Mouse (Mus musculus): ENCODE results near the gene Ube2s. TPM values are rescaled to one million over a fixed set of nuclear protein-coding genes. Genes with fewer than 3 reads are reported as not detected.
"Not testable (repeated sequence)": the region's sequence is repeated elsewhere in the genome, so short reads cannot be mapped to it uniquely, and the experiment has no call there.

Gene Ube2s
- polyA plus RNA-seq, 1 experiment from 2014 or later: 422 TPM

GRCm38 (mm10) chr7:4835631-4836327, 23.4 kb upstream of the Ube2s start:
- 4% methylated on average over 34 of the region's 34 CpGs for WGBS
- no peak; the same call in none of the 2 replicates for ATAC-seq (ENCODE audit: insufficient read depth, low FRiP score, low TSS enrichment)
- Histone ChIP-seq H3K4me3 (ENCODE audit: low read depth, low read length) (peak overlapping the region; percentile 50), H3K27me3 (ENCODE audit: control insufficient read depth, insufficient read depth, low read length) (peaks cover 18% of the 10 kb centered on the region), H3K4me1 (ENCODE audit: control insufficient read depth, insufficient read depth, low read length) (0 out of 2 replicates have a peak, but pooled peaks cover 3% of the 10 kb centered on the region), H3K4me2 (ENCODE audit: low read depth) (peak overlapping the region; percentile 87), H3K9me3 (ENCODE audit: control insufficient read depth, low read length) (no peaks in the 10 kb centered on the region), H3K27ac (ENCODE audit: low read depth, low read length) (no peak overlapping the region), H3K36me3 (ENCODE audit: control insufficient read depth, insufficient read depth, low read length) (no peaks in the 10 kb centered on the region), H3K9ac (ENCODE audit: low read length) (peak overlapping the region; percentile 72)
- no peak for DNase-seq (ENCODE audit: low spot score)

GRCm38 (mm10) chr7:4830476-4830875, 18.1 kb upstream of the Ube2s start:
- Histone ChIP-seq H3K4me3 (ENCODE audit: low read depth, low read length) (no peak overlapping the region), H3K36me3 (ENCODE audit: control insufficient read depth, insufficient read depth, low read length) (no peaks in the 10 kb centered on the region), H3K27me3 (ENCODE audit: control insufficient read depth, insufficient read depth, low read length) (peaks cover 4% of the 10 kb centered on the region), H3K27ac (ENCODE audit: low read depth, low read length) (no peak overlapping the region), H3K9me3 (ENCODE audit: control insufficient read depth, low read length) (no peaks in the 10 kb centered on the region), H3K4me1 (ENCODE audit: control insufficient read depth, insufficient read depth, low read length) (no peaks in the 10 kb centered on the region), H3K9ac (ENCODE audit: low read length) (no peak overlapping the region), H3K4me2 (ENCODE audit: low read depth) (no peak overlapping the region)
- ATAC-seq (ENCODE audit: insufficient read depth, low FRiP score, low TSS enrichment) (no peak), DNase-seq (ENCODE audit: low spot score) (no peak)
- 9% methylated on average over 12 of the region's 12 CpGs for WGBS

GRCm38 (mm10) chr7:4825365-4825764, 13.0 kb upstream of the Ube2s start:
- H3K4me2 ChIP-seq (ENCODE audit: low read depth): no peak overlapping the region
- H3K9me3 ChIP-seq (ENCODE audit: control insufficient read depth, low read length): no peaks in the 10 kb centered on the region
- no peak overlapping the region for H3K27ac ChIP-seq (ENCODE audit: low read depth, low read length)
- 44% methylated on average over 4 of the region's 4 CpGs for WGBS
- no peaks in the 10 kb centered on the region for H3K27me3 ChIP-seq (ENCODE audit: control insufficient read depth, insufficient read depth, low read length)
- no peak for DNase-seq (ENCODE audit: low spot score)
- H3K4me3 ChIP-seq (ENCODE audit: low read depth, low read length): no peak overlapping the region
- H3K36me3 ChIP-seq (ENCODE audit: control insufficient read depth, insufficient read depth, low read length): no peaks in the 10 kb centered on the region
- no peak for ATAC-seq (ENCODE audit: insufficient read depth, low FRiP score, low TSS enrichment)
- no peak overlapping the region for H3K9ac ChIP-seq (ENCODE audit: low read length)
- H3K4me1 ChIP-seq (ENCODE audit: control insufficient read depth, insufficient read depth, low read length): no peaks in the 10 kb centered on the region

- WGBS: 66% methylated on average over 6 of the region's 6 CpGs
- Histone ChIP-seq H3K27ac (ENCODE audit: low read depth, low read length) (no peak overlapping the region), H3K4me2 (ENCODE audit: low read depth) (no peak overlapping the region), H3K4me1 (ENCODE audit: control insufficient read depth, insufficient read depth, low read length) (no peaks in the 10 kb centered on the region), H3K9ac (ENCODE audit: low read length) (no peak overlapping the region), H3K36me3 (ENCODE audit: control insufficient read depth, insufficient read depth, low read length) (no peaks in the 10 kb centered on the region), H3K9me3 (ENCODE audit: control insufficient read depth, low read length) (no peaks in the 10 kb centered on the region), H3K27me3 (ENCODE audit: control insufficient read depth, insufficient read depth, low read length) (no peaks in the 10 kb centered on the region), H3K4me3 (ENCODE audit: low read depth, low read length) (no peak overlapping the region)
- no peak for DNase-seq (ENCODE audit: low spot score)
- ATAC-seq (ENCODE audit: insufficient read depth, low FRiP score, low TSS enrichment): no peak
These were observed 9.9 kb upstream of the Ube2s start for GRCm38 (mm10) chr7:4822162-4822907.

GRCm38 (mm10) chr7:4821690-4822089, 9.3 kb upstream of the Ube2s start:
- no peak overlapping the region for H3K4me2 ChIP-seq (ENCODE audit: low read depth)
- no peaks in the 10 kb centered on the region for H3K36me3 ChIP-seq (ENCODE audit: control insufficient read depth, insufficient read depth, low read length)
- ATAC-seq (ENCODE audit: insufficient read depth, low FRiP score, low TSS enrichment): no peak
- H3K27ac ChIP-seq (ENCODE audit: low read depth, low read length): no peak overlapping the region
- 81% methylated on average over 4 of the region's 4 CpGs for WGBS
- H3K9me3 ChIP-seq (ENCODE audit: control insufficient read depth, low read length): no peaks in the 10 kb centered on the region
- no peaks in the 10 kb centered on the region for H3K4me1 ChIP-seq (ENCODE audit: control insufficient read depth, insufficient read depth, low read length)
- no peak overlapping the region for H3K9ac ChIP-seq (ENCODE audit: low read length)
- no peak overlapping the region for H3K4me3 ChIP-seq (ENCODE audit: low read depth, low read length)
- no peak for DNase-seq (ENCODE audit: low spot score)
- no peaks in the 10 kb centered on the region for H3K27me3 ChIP-seq (ENCODE audit: control insufficient read depth, insufficient read depth, low read length)

- not testable (repeated sequence) for H3K9me3 ChIP-seq (ENCODE audit: control insufficient read depth, low read length); H3K27ac ChIP-seq (ENCODE audit: low read depth, low read length); H3K9ac ChIP-seq (ENCODE audit: low read length); H3K27me3 ChIP-seq (ENCODE audit: control insufficient read depth, insufficient read depth, low read length); H3K36me3 ChIP-seq (ENCODE audit: control insufficient read depth, insufficient read depth, low read length); ATAC-seq (ENCODE audit: insufficient read depth, low FRiP score, low TSS enrichment); H3K4me1 ChIP-seq (ENCODE audit: control insufficient read depth, insufficient read depth, low read length); H3K4me2 ChIP-seq (ENCODE audit: low read depth); H3K4me3 ChIP-seq (ENCODE audit: low read depth, low read length); DNase-seq (ENCODE audit: low spot score)
- 92% methylated on average over 7 of the region's 7 CpGs for WGBS
These were observed 8.5 kb upstream of the Ube2s start for GRCm38 (mm10) chr7:4820925-4821324.

- Histone ChIP-seq H3K4me2 (ENCODE audit: low read depth) (no peak overlapping the region), H3K4me3 (ENCODE audit: low read depth, low read length) (no peak overlapping the region), H3K4me1 (ENCODE audit: control insufficient read depth, insufficient read depth, low read length) (peaks cover 3% of the 10 kb centered on the region; the same call in 1 of the 2 replicates), H3K27ac (ENCODE audit: low read depth, low read length) (no peak overlapping the region), H3K36me3 (ENCODE audit: control insufficient read depth, insufficient read depth, low read length) (no peaks in the 10 kb centered on the region), H3K9ac (ENCODE audit: low read length) (no peak overlapping the region), H3K9me3 (ENCODE audit: control insufficient read depth, low read length) (no peaks in the 10 kb centered on the region), H3K27me3 (ENCODE audit: control insufficient read depth, insufficient read depth, low read length) (no peaks in the 10 kb centered on the region)
- DNase-seq (ENCODE audit: low spot score) (no peak), ATAC-seq (ENCODE audit: insufficient read depth, low FRiP score, low TSS enrichment) (no peak)
These were observed 4.2 kb upstream of the Ube2s start for GRCm38 (mm10) chr7:4816559-4816958.

GRCm38 (mm10) chr7:4813105-4813791, 858 bp upstream of the Ube2s start:
- Histone ChIP-seq H3K9ac (ENCODE audit: low read length) (peak overlapping the region; percentile 44), H3K4me2 (ENCODE audit: low read depth) (peak overlapping the region; percentile 51), H3K27me3 (ENCODE audit: control insufficient read depth, insufficient read depth, low read length) (no peaks in the 10 kb centered on the region), H3K27ac (ENCODE audit: low read depth, low read length) (peak overlapping the region; percentile 56; the same call in 1 of the 2 replicates), H3K4me3 (ENCODE audit: low read depth, low read length) (peak overlapping the region; percentile 99), H3K36me3 (ENCODE audit: control insufficient read depth, insufficient read depth, low read length) (peaks cover 5% of the 10 kb centered on the region; the same call in 1 of the 2 replicates), H3K9me3 (ENCODE audit: control insufficient read depth, low read length) (no peaks in the 10 kb centered on the region), H3K4me1 (ENCODE audit: control insufficient read depth, insufficient read depth, low read length) (peaks cover 8% of the 10 kb centered on the region)
- DNase-seq (ENCODE audit: low spot score) (no peak), ATAC-seq (ENCODE audit: insufficient read depth, low FRiP score, low TSS enrichment) (no peak)
- WGBS: 22% methylated on average over 8 of the region's 8 CpGs

Data from neural tube, embryonic 11.5 days (tissue).